Mouse (Mus musculus) G1E (cell line): ENCODE results near the gene Uox.

Source experiments
- GATA1 ChIP-seq: IDR thresholded peaks from 2 replicates; pipeline ENCODE4 v1.6.1; 2012; ENCODE audit warnings: borderline replicate concordance, low read length, inconsistent platforms, mixed read lengths
- GATA2 ChIP-seq: IDR thresholded peaks from 2 replicates; pipeline ENCODE4 v1.6.1; 2012; ENCODE audit warnings: low read depth, low read length, inconsistent platforms, borderline replicate concordance

- no peak for TF ChIP-seq GATA1
- no peak for TF ChIP-seq GATA2
Measured at GRCm38 (mm10) chr3:146659321-146659720, 89.1 kb downstream of the Uox start.
